11 mouse cellular contexts compared by ENCODE assay signal in genomic region chr14:44858868-44859613, GRCm38 (mm10). TPM values are rescaled to one million over a fixed set of nuclear protein-coding genes. Genes with fewer than 3 reads are reported as not detected.
DNase-seq lines count a peak whose midpoint lies in the region; ATAC-seq and TF ChIP-seq lines count a peak whose summit lies in the region.
"Had no signal": no experiment of that assay in that cellular context is flagged by ENCODE, and none has a peak within 500 bp of the region (broad histone marks: within the 10 kb centered on the region; RNA-seq: fewer than 3 reads in every experiment).

Gene Ptgdr, minus strand, starts transcription at chr14:44859375.

- no peak for ATAC-seq in heart, embryonic 13.5 days (ENCODE audit: extremely low read depth, insufficient number of reproducible peaks, low FRiP score, low TSS enrichment)
- 0 out of 2 replicates have a peak, but pooled peaks have one; percentile 13 for ATAC-seq in granulocyte monocyte progenitor cell, adult 5-6 weeks (replicated peaks; ENCODE audit: poor library complexity, severe bottlenecking)
- peak; percentile 61 for ATAC-seq in midbrain, embryonic 11.5 days (ENCODE audit: low FRiP score)

- DNase-seq in heart, adult 18-20 months, result no peak
- DNase-seq in R1 (ENCODE audit: low read depth, low spot score), result peak; percentile 42
- peak; percentile 89 for DNase-seq in midbrain, embryonic 11.5 days (ENCODE audit: low spot score, missing footprints)
- DNase-seq in cerebellum, adult 2 months, result no peak
- DNase-seq in left cerebral cortex, adult 11 months (ENCODE audit: low spot score), result no peak
- no peak for DNase-seq in thymus, postnatal 10 days (ENCODE audit: low spot score in 2 of 2)
- DNase-seq: B cell, adult 2 months; cerebellum, adult 9-11 months; right cerebral cortex, adult 18-20 months had no signal

- H3K9me3 ChIP-seq in heart, embryonic 13.5 days, result no peaks in the 10 kb centered on the region
- no peaks in the 10 kb centered on the region for H3K9me3 ChIP-seq in midbrain, embryonic 11.5 days (ENCODE audit: control insufficient read depth, low read length)

- H3K9ac ChIP-seq in heart, embryonic 13.5 days, result peak within 1 kb of the TSS; percentile 39; the same call in 1 of the 2 replicates
- no peak within 1 kb of the TSS for H3K9ac ChIP-seq in midbrain, embryonic 11.5 days (ENCODE audit: low read length)

- no peak within 1 kb of the TSS for H3K27ac ChIP-seq in heart, embryonic 13.5 days (replicated peaks)
- H3K27ac ChIP-seq in midbrain, embryonic 11.5 days (ENCODE audit: low read depth, low read length), result no peak within 1 kb of the TSS
- no peak within 1 kb of the TSS for H3K27ac ChIP-seq in cerebellum, adult 2 months (ENCODE audit: insufficient read depth, low read length)

- H3K4me1 ChIP-seq in heart, embryonic 13.5 days, result peaks cover 7% of the 10 kb centered on the region; the same call in 1 of the 2 replicates
- peaks cover 2% of the 10 kb centered on the region; the same call in 1 of the 2 replicates for H3K4me1 ChIP-seq in midbrain, embryonic 11.5 days (ENCODE audit: control insufficient read depth, insufficient read depth, low read length)
- no peaks in the 10 kb centered on the region; the same call in 1 of the 2 replicates for H3K4me1 ChIP-seq in cerebellum, adult 2 months (ENCODE audit: control insufficient read depth, insufficient read depth, low read length)

- H3K27me3 ChIP-seq in heart, embryonic 13.5 days (replicated peaks), result peaks cover 42% of the 10 kb centered on the region
- H3K27me3 ChIP-seq in midbrain, embryonic 11.5 days (ENCODE audit: control insufficient read depth, insufficient read depth, low read length), result peaks cover 16% of the 10 kb centered on the region
- no peaks in the 10 kb centered on the region; the same call in 1 of the 2 replicates for H3K27me3 ChIP-seq in cerebellum, adult 2 months (ENCODE audit: control insufficient read depth, insufficient read depth, low read length)

- no peak for TF ChIP-seq CTCF in cerebellum, adult 2 months (IDR thresholded peaks at IDR 0.05; ENCODE audit: borderline replicate concordance, insufficient read depth, low read depth, low read length)

- peak within 1 kb of the TSS; percentile 38 for H3K4me3 ChIP-seq in heart, embryonic 13.5 days
- H3K4me3 ChIP-seq in midbrain, embryonic 11.5 days (ENCODE audit: low read depth, low read length), result peak within 1 kb of the TSS; percentile 24
- H3K4me3 ChIP-seq in cerebellum, adult 2 months (replicated peaks; ENCODE audit: insufficient read depth, low read depth, low read length), result no peak within 1 kb of the TSS

- H3K4me2 ChIP-seq in heart, embryonic 13.5 days, result peak within 1 kb of the TSS; percentile 64
- H3K4me2 ChIP-seq in midbrain, embryonic 11.5 days, result peak within 1 kb of the TSS; percentile 51

- TF ChIP-seq POLR2A in cerebellum, adult 2 months (IDR thresholded peaks at IDR 0.05; ENCODE audit: borderline replicate concordance, insufficient read depth, low read length), result no peak

- WGBS in heart, embryonic 13.5 days, result under 1% methylated on average over 32 of the region's 32 CpGs
- 1% methylated on average over 32 of the region's 32 CpGs for WGBS in midbrain, embryonic 11.5 days
- 2% methylated on average over 32 of the region's 32 CpGs for WGBS in cerebellum, adult 2 months

- no peaks in the 10 kb centered on the region for H3K36me3 ChIP-seq in heart, embryonic 13.5 days
- H3K36me3 ChIP-seq in midbrain, embryonic 11.5 days (ENCODE audit: control insufficient read depth, insufficient read depth, low read length), result no peaks in the 10 kb centered on the region

RNA-seq across cellular contexts. Expression of gene Ptgdr, which starts in this region (rescaled TPM):
- polyA plus RNA-seq in heart, embryonic 13.5 days (2015; fragmentation: Nextera tagmentation; extraction: Ambion mirVana), result not detected in 2 replicates
- total RNA-seq in heart, adult 18-20 months (2021), result not detected
- not detected in 2 replicates for total RNA-seq in granulocyte monocyte progenitor cell, adult 5-6 weeks (2014; fragmentation: Nextera tagmentation)
- not detected in 2 replicates for total RNA-seq in granulocyte monocyte progenitor cell, adult 5-6 weeks (2017)
- polyA plus RNA-seq in midbrain, embryonic 11.5 days (2014; fragmentation: Nextera tagmentation; extraction: Ambion mirVana), result not detected in 2 replicates
- polyA plus RNA-seq in cerebellum, adult 2 months (2012; rRNA removed), result 0.26 and 0.32 TPM in 2 replicates

Comparison
In these comparisons a context has a peak if more than half of its experiments do, and no peak if none do; other contexts are left out.
1. Peak in ATAC-seq in granulocyte monocyte progenitor cell, adult 5-6 weeks; RNA of the gene not detected or under 1 TPM.
2. Peak in DNase-seq, ATAC-seq, H3K4me3 ChIP-seq and H3K4me2 ChIP-seq in midbrain, embryonic 11.5 days; RNA of the gene not detected or under 1 TPM.